Mouse (Mus musculus): ENCODE data around the gene Snrnp200. TPM values are rescaled to one million over a fixed set of nuclear protein-coding genes. Genes with fewer than 3 reads are reported as not detected.

The Snrnp200 gene
- polyA plus RNA-seq, 1 experiment from 2014 or later: 13.5 TPM

- no peak overlapping the region for H3K27ac ChIP-seq (ENCODE audit: low read depth)
- H3K4me1 ChIP-seq (ENCODE audit: insufficient read depth): peaks cover 9% of the 10 kb centered on the region
- TF ChIP-seq CTCF (IDR thresholded peaks at IDR 0.05; ENCODE audit: low read depth) (no peak), EP300 (IDR thresholded peaks at IDR 0.05; ENCODE audit: low read depth) (no peak)
- H3K9me3 ChIP-seq (ENCODE audit: low read length): no peaks in the 10 kb centered on the region
- WGBS (ENCODE audit: insufficient replicate concordance): 84% methylated on average over 2 of the region's 2 CpGs
- DNase-seq (no peak), ATAC-seq (no peak)
- H3K9ac ChIP-seq (replicated peaks): no peak overlapping the region
- H3K4me2 ChIP-seq (ENCODE audit: low read depth, low read length): no peak overlapping the region
- H3K27me3 ChIP-seq (ENCODE audit: insufficient read depth, low read length): no peaks in the 10 kb centered on the region
- peaks cover 24% of the 10 kb centered on the region for H3K36me3 ChIP-seq (replicated peaks; ENCODE audit: insufficient read depth, low read length)
- no peak overlapping the region for H3K4me3 ChIP-seq (ENCODE audit: low read depth, low read length)
Measured at GRCm38 (mm10) chr2:127206916-127207315, 1.3 kb upstream of the Snrnp200 start.

GRCm38 (mm10) chr2:127208452-127208769 is 225 bp downstream of the Snrnp200 start:
- peaks cover 34% of the 10 kb centered on the region for H3K36me3 ChIP-seq (replicated peaks; ENCODE audit: insufficient read depth, low read length)
- H3K27me3 ChIP-seq (ENCODE audit: insufficient read depth, low read length): no peaks in the 10 kb centered on the region
- H3K9me3 ChIP-seq (ENCODE audit: low read length): no peaks in the 10 kb centered on the region
- peaks cover 9% of the 10 kb centered on the region for H3K4me1 ChIP-seq (ENCODE audit: insufficient read depth)
- H3K4me3 ChIP-seq (ENCODE audit: low read depth, low read length): peak overlapping the region; percentile 93
- ATAC-seq (no peak), DNase-seq (no peak)
- under 1% methylated on average over 17 of the region's 17 CpGs for WGBS (ENCODE audit: insufficient replicate concordance)
- peak overlapping the region; percentile 82 for H3K4me2 ChIP-seq (ENCODE audit: low read depth, low read length)
- H3K27ac ChIP-seq (ENCODE audit: low read depth): peak overlapping the region; percentile 85
- TF ChIP-seq CTCF (IDR thresholded peaks at IDR 0.05; ENCODE audit: low read depth) (no peak), EP300 (IDR thresholded peaks at IDR 0.05; ENCODE audit: low read depth) (no peak)
- H3K9ac ChIP-seq (replicated peaks): peak overlapping the region; percentile 83

DNA sequence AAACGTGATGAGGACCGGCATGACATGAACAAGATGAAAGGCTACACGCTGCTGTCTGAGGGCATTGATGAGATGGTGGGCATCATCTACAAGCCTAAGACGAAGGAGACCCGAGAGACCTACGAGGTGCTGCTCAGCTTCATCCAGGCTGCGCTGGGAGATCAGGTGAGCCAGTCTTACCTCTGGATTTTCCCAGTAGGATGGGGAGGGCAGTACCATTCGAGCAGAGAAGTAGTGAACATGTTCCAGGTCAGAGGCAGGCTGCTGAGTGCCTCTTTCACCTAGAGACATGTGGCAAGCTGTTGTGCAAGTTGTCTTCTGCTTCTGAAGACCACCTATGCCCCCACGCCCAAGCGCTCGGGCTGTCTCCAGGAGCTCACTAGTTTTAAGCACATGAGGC is 2.5 kb downstream of the Snrnp200 start:
- 88% methylated on average over 11 of the region's 11 CpGs for WGBS (ENCODE audit: insufficient replicate concordance)
- Histone ChIP-seq H3K27ac (ENCODE audit: low read depth) (no peak overlapping the region), H3K9me3 (ENCODE audit: low read length) (no peaks in the 10 kb centered on the region), H3K4me1 (ENCODE audit: insufficient read depth) (peaks cover 9% of the 10 kb centered on the region), H3K9ac (replicated peaks) (no peak overlapping the region), H3K4me2 (ENCODE audit: low read depth, low read length) (no peak overlapping the region), H3K36me3 (replicated peaks; ENCODE audit: insufficient read depth, low read length) (peaks cover 52% of the 10 kb centered on the region), H3K27me3 (ENCODE audit: insufficient read depth, low read length) (no peaks in the 10 kb centered on the region), H3K4me3 (ENCODE audit: low read depth, low read length) (no peak overlapping the region)
- DNase-seq (no peak), ATAC-seq (no peak)
- no peak for TF ChIP-seq EP300 (IDR thresholded peaks at IDR 0.05; ENCODE audit: low read depth)
- TF ChIP-seq CTCF (IDR thresholded peaks at IDR 0.05; ENCODE audit: low read depth): no peak

DNA sequence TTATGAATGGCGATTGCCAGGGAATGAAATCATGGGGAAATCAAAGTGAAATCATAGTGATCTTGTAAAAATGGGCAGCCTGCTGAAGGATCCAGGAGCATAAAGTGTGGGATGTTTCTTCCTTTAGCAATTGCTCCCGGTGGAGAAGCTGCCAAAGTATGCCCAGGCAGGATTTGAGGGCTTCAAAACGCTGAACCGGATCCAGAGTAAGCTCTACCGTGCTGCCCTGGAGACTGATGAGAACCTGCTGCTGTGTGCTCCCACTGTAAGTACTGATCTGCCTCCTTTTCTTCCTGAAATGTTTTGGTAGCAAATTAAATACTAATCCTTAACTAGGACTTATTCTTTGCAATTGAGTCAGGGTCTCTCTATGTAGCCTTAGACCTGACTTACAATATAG is 9.6 kb downstream of the Snrnp200 start:
- ATAC-seq: no peak
- Histone ChIP-seq H3K36me3 (replicated peaks; ENCODE audit: insufficient read depth, low read length) (peaks cover 80% of the 10 kb centered on the region), H3K9ac (replicated peaks) (no peak overlapping the region), H3K4me3 (ENCODE audit: low read depth, low read length) (no peak overlapping the region), H3K9me3 (ENCODE audit: low read length) (no peaks in the 10 kb centered on the region), H3K4me2 (ENCODE audit: low read depth, low read length) (no peak overlapping the region), H3K27ac (ENCODE audit: low read depth) (no peak overlapping the region), H3K4me1 (ENCODE audit: insufficient read depth) (no peaks in the 10 kb centered on the region), H3K27me3 (ENCODE audit: insufficient read depth, low read length) (no peaks in the 10 kb centered on the region)
- TF ChIP-seq CTCF (IDR thresholded peaks at IDR 0.05; ENCODE audit: low read depth) (no peak), EP300 (IDR thresholded peaks at IDR 0.05; ENCODE audit: low read depth) (no peak)
- 96% methylated on average over 5 of the region's 5 CpGs for WGBS (ENCODE audit: insufficient replicate concordance)
- DNase-seq: no peak

GRCm38 (mm10) chr2:127225261-127225660 is 17.1 kb downstream of the Snrnp200 start:
- Histone ChIP-seq H3K27me3 (ENCODE audit: insufficient read depth, low read length) (no peaks in the 10 kb centered on the region), H3K4me1 (ENCODE audit: insufficient read depth) (no peaks in the 10 kb centered on the region), H3K9ac (replicated peaks) (no peak overlapping the region), H3K36me3 (replicated peaks; ENCODE audit: insufficient read depth, low read length) (peaks cover 85% of the 10 kb centered on the region), H3K4me2 (ENCODE audit: low read depth, low read length) (no peak overlapping the region), H3K9me3 (ENCODE audit: low read length) (no peaks in the 10 kb centered on the region), H3K27ac (ENCODE audit: low read depth) (no peak overlapping the region), H3K4me3 (ENCODE audit: low read depth, low read length) (no peak overlapping the region)
- no peak for ATAC-seq
- DNase-seq: no peak
- TF ChIP-seq EP300 (IDR thresholded peaks at IDR 0.05; ENCODE audit: low read depth) (no peak), CTCF (IDR thresholded peaks at IDR 0.05; ENCODE audit: low read depth) (no peak)
- 85% methylated on average over 3 of the region's 3 CpGs for WGBS (ENCODE audit: insufficient replicate concordance)

GRCm38 (mm10) chr2:127237897-127238610 is 29.9 kb downstream of the Snrnp200 start:
- Histone ChIP-seq H3K9ac (replicated peaks) (no peak overlapping the region), H3K36me3 (replicated peaks; ENCODE audit: insufficient read depth, low read length) (peaks cover 86% of the 10 kb centered on the region), H3K27me3 (ENCODE audit: insufficient read depth, low read length) (no peaks in the 10 kb centered on the region), H3K4me2 (ENCODE audit: low read depth, low read length) (no peak overlapping the region), H3K27ac (ENCODE audit: low read depth) (no peak overlapping the region), H3K9me3 (ENCODE audit: low read length) (no peaks in the 10 kb centered on the region), H3K4me3 (ENCODE audit: low read depth, low read length) (no peak overlapping the region), H3K4me1 (ENCODE audit: insufficient read depth) (no peaks in the 10 kb centered on the region)
- ATAC-seq (no peak), DNase-seq (no peak)
- no peak for TF ChIP-seq EP300 (IDR thresholded peaks at IDR 0.05; ENCODE audit: low read depth)
- TF ChIP-seq CTCF (IDR thresholded peaks at IDR 0.05; ENCODE audit: low read depth): no peak
- 88% methylated on average over 11 of the region's 11 CpGs for WGBS (ENCODE audit: insufficient replicate concordance)

Data from liver, postnatal 0 days (tissue).